Mouse (Mus musculus) limb, embryonic 11.5 days (tissue): ENCODE measurements at regions not wholly inside any gene's neighbourhood (a gene's known extent, or its start where the extent isn't known, plus 50 kb on each side); places are given as distances from the start of the nearest gene placed in this dataset.

Experiments
- ATAC-seq: fragments of 200-750 bp; cut with Nextera tagmentation; 2 replicates; pipeline ENCODE4 v1.8.0; 2017; ENCODE audit warnings: low read depth; ENCODE audit not compliant: insufficient number of reproducible peaks, low FRiP score, low TSS enrichment
- DNase-seq: peaks from one replicate; pipeline ENCODE4 v3.0.0-alpha.2; 2015; ENCODE audit warnings: low spot score
- H3K27ac ChIP-seq: fragments of 300-500 bp; sonication (generic); replicated peaks from 2 replicates; pipeline ENCODE4 v1.5.1; 2014; ENCODE audit warnings: low read depth, mild to moderate bottlenecking, low read length
- H3K27me3 ChIP-seq: fragments of 300-500 bp; sonication (generic); 2 replicates; pipeline ENCODE4 v1.6.1; 2014; ENCODE audit warnings: mild to moderate bottlenecking, low read length, mixed read lengths; ENCODE audit not compliant: control insufficient read depth, insufficient read depth
- H3K36me3 ChIP-seq: fragments of 300-500 bp; sonication (generic); 2 replicates; pipeline ENCODE4 v1.6.1; 2014; ENCODE audit warnings: mild to moderate bottlenecking, low read length, moderate library complexity, mixed read lengths; ENCODE audit not compliant: control insufficient read depth, insufficient read depth
- H3K4me1 ChIP-seq: fragments of 300-500 bp; sonication (generic); 2 replicates; pipeline ENCODE4 v1.6.1; 2014; ENCODE audit warnings: low read length, mixed read lengths; ENCODE audit not compliant: control insufficient read depth, insufficient read depth
- H3K4me2 ChIP-seq: fragments of 300-500 bp; sonication (generic); 2 replicates; pipeline ENCODE4 v1.6.1; 2014; ENCODE audit warnings: low read depth, mild to moderate bottlenecking, moderate library complexity; ENCODE audit not compliant: severe bottlenecking
- H3K4me3 ChIP-seq: fragments of 300-500 bp; sonication (generic); 2 replicates; pipeline ENCODE4 v1.5.1; 2014; ENCODE audit warnings: low read depth, low read length
- H3K9ac ChIP-seq: fragments of 300-500 bp; sonication (generic); 2 replicates; pipeline ENCODE4 v1.6.1; 2014; ENCODE audit warnings: mild to moderate bottlenecking, low read length
- H3K9me3 ChIP-seq: fragments of 300-500 bp; sonication (generic); 2 replicates; pipeline ENCODE4 v1.6.1; 2016; ENCODE audit warnings: low read length; ENCODE audit not compliant: control insufficient read depth
- WGBS: fragments of 180-500 bp; shearing (Covaris S2); extraction: QIAGEN DNeasy Blood & Tissue Kit; methylation state at CpG from one replicate; pipeline ENCODE4 v1.1.7; 2014; 5-methylcytosine and 5-hydroxymethylcytosine counted together

GRCm38 (mm10) chr6:140239356-140239755, 184.5 kb upstream of the Plekha5 start:
- DNase-seq: no peak
- no peak for ATAC-seq
- Histone ChIP-seq H3K27me3 (no peaks in the 10 kb centered on the region), H3K4me1 (no peaks in the 10 kb centered on the region), H3K4me3 (no peak overlapping the region), H3K9me3 (no peaks in the 10 kb centered on the region), H3K36me3 (no peaks in the 10 kb centered on the region), H3K4me2 (no peak overlapping the region), H3K27ac (no peak overlapping the region), H3K9ac (no peak overlapping the region)
- WGBS: 85% methylated on average over 8 of the region's 8 CpGs

- 85% methylated on average over 4 of the region's 4 CpGs for WGBS
- no peaks in the 10 kb centered on the region for H3K4me1 ChIP-seq
- H3K4me2 ChIP-seq: no peak overlapping the region
- no peak overlapping the region for H3K27ac ChIP-seq
- no peaks in the 10 kb centered on the region for H3K9me3 ChIP-seq
- no peaks in the 10 kb centered on the region for H3K27me3 ChIP-seq
- H3K4me3 ChIP-seq: no peak overlapping the region
- no peak for ATAC-seq
- H3K36me3 ChIP-seq: no peaks in the 10 kb centered on the region
- DNase-seq: no peak
- H3K9ac ChIP-seq: no peak overlapping the region
These were observed 190.3 kb upstream of the Plcz1 start for GRCm38 (mm10) chr6:140231537-140231936.

- no peak for ATAC-seq
- Histone ChIP-seq H3K27ac (no peak overlapping the region), H3K36me3 (no peaks in the 10 kb centered on the region), H3K9me3 (no peaks in the 10 kb centered on the region), H3K4me3 (no peak overlapping the region), H3K4me2 (no peak overlapping the region), H3K9ac (no peak overlapping the region), H3K4me1 (no peaks in the 10 kb centered on the region), H3K27me3 (no peaks in the 10 kb centered on the region)
- DNase-seq: no peak
- WGBS: 75% methylated on average over 9 of the region's 9 CpGs
These were observed 188.0 kb upstream of the Plcz1 start for GRCm38 (mm10) chr6:140229295-140229694.

GRCm38 (mm10) chr6:140228741-140229140, 187.5 kb upstream of the Plcz1 start:
- Histone ChIP-seq H3K4me2 (no peak overlapping the region), H3K9me3 (no peaks in the 10 kb centered on the region), H3K36me3 (no peaks in the 10 kb centered on the region), H3K9ac (no peak overlapping the region), H3K4me1 (no peaks in the 10 kb centered on the region), H3K4me3 (no peak overlapping the region), H3K27ac (no peak overlapping the region), H3K27me3 (no peaks in the 10 kb centered on the region)
- 68% methylated on average over 7 of the region's 7 CpGs for WGBS
- DNase-seq: no peak
- no peak for ATAC-seq

- ATAC-seq: no peak
- no peak for DNase-seq
- Histone ChIP-seq H3K36me3 (no peaks in the 10 kb centered on the region), H3K4me2 (no peak overlapping the region), H3K9me3 (no peaks in the 10 kb centered on the region), H3K27me3 (no peaks in the 10 kb centered on the region), H3K4me1 (no peaks in the 10 kb centered on the region), H3K9ac (no peak overlapping the region), H3K27ac (no peak overlapping the region), H3K4me3 (no peak overlapping the region)
- WGBS: 89% methylated on average over 1 of the region's 1 CpGs
These were observed 181.5 kb upstream of the Plcz1 start for GRCm38 (mm10) chr6:140222534-140223324.

- Histone ChIP-seq H3K4me1 (no peaks in the 10 kb centered on the region), H3K27me3 (no peaks in the 10 kb centered on the region), H3K9me3 (no peaks in the 10 kb centered on the region), H3K9ac (no peak overlapping the region), H3K27ac (no peak overlapping the region), H3K36me3 (no peaks in the 10 kb centered on the region), H3K4me2 (no peak overlapping the region), H3K4me3 (no peak overlapping the region)
- DNase-seq (no peak), ATAC-seq (no peak)
- WGBS: 67% methylated on average over 5 of the region's 5 CpGs
These were observed 180.5 kb upstream of the Plcz1 start for GRCm38 (mm10) chr6:140221653-140222272.

- ATAC-seq: no peak
- Histone ChIP-seq H3K36me3 (no peaks in the 10 kb centered on the region), H3K4me3 (no peak overlapping the region), H3K9me3 (no peaks in the 10 kb centered on the region), H3K4me1 (no peaks in the 10 kb centered on the region), H3K9ac (no peak overlapping the region), H3K4me2 (no peak overlapping the region), H3K27ac (no peak overlapping the region), H3K27me3 (no peaks in the 10 kb centered on the region)
- DNase-seq: no peak
- 88% methylated on average over 10 of the region's 10 CpGs for WGBS
These were observed 177.5 kb upstream of the Plcz1 start for GRCm38 (mm10) chr6:140218789-140219188.

GRCm38 (mm10) chr6:140212403-140212802, 171.1 kb upstream of the Plcz1 start:
- ATAC-seq: no peak
- Histone ChIP-seq H3K4me1 (no peaks in the 10 kb centered on the region), H3K9ac (no peak overlapping the region), H3K27me3 (no peaks in the 10 kb centered on the region), H3K9me3 (no peaks in the 10 kb centered on the region), H3K27ac (no peak overlapping the region), H3K36me3 (no peaks in the 10 kb centered on the region), H3K4me3 (no peak overlapping the region), H3K4me2 (no peak overlapping the region)
- WGBS: 73% methylated on average over 2 of the region's 2 CpGs
- no peak for DNase-seq
